Mouse (Mus musculus) kidney, embryonic 16.5 days (tissue): Measurements from ENCODE around the gene Olfr318. TPM values are rescaled to one million over a fixed set of nuclear protein-coding genes. Genes with fewer than 3 reads are reported as not detected.

Source experiments
- ATAC-seq: fragments of 200-750 bp; cut with Nextera tagmentation; 2 replicates; pipeline ENCODE4 v1.8.0; 2017; ENCODE audit warnings: moderate TSS enrichment; ENCODE audit not compliant: low FRiP score, low TSS enrichment
- H3K27ac ChIP-seq: fragments of 300-500 bp; sonication (generic); 2 replicates; pipeline ENCODE4 v1.5.1; 2014; ENCODE audit warnings: low read length
- H3K27me3 ChIP-seq: fragments of 300-500 bp; sonication (generic); 2 replicates; pipeline ENCODE4 v1.6.1; 2014; ENCODE audit warnings: low read length, control low read depth, mixed read lengths; ENCODE audit not compliant: insufficient read depth
- H3K36me3 ChIP-seq: fragments of 300-500 bp; sonication (generic); 2 replicates; pipeline ENCODE4 v1.6.1; 2014; ENCODE audit warnings: low read length, control low read depth, mixed read lengths; ENCODE audit not compliant: insufficient read depth
- H3K4me1 ChIP-seq: fragments of 300-500 bp; sonication (generic); 2 replicates; pipeline ENCODE4 v1.6.1; 2014; ENCODE audit warnings: low read length, control low read depth, mixed read lengths; ENCODE audit not compliant: insufficient read depth
- H3K4me2 ChIP-seq: fragments of 300-500 bp; sonication (generic); replicated peaks from 2 replicates; pipeline ENCODE4 v1.6.1; 2014; ENCODE audit warnings: low read depth, low read length
- H3K4me3 ChIP-seq: fragments of 300-500 bp; sonication (generic); 2 replicates; pipeline ENCODE4 v1.5.1; 2014; ENCODE audit warnings: mild to moderate bottlenecking, low read length
- H3K9ac ChIP-seq: fragments of 300-500 bp; sonication (generic); replicated peaks from 2 replicates; pipeline ENCODE4 v1.6.1; 2014; ENCODE audit warnings: low read length
- H3K9me3 ChIP-seq: fragments of 300-500 bp; sonication (generic); 2 replicates; pipeline ENCODE4 v1.6.1; 2016; ENCODE audit warnings: low read length, control low read depth
- WGBS: fragments of 180-500 bp; shearing (Covaris S2); extraction: QIAGEN DNeasy Blood & Tissue Kit; methylation state at CpG from one replicate; pipeline ENCODE4 v1.1.7; 2014; 5-methylcytosine and 5-hydroxymethylcytosine counted together
- polyA plus RNA-seq: library from polyadenylated mRNA; unstranded; fragments of >200 nt; fragmentation: Nextera tagmentation; extraction: Ambion mirVana; gene quantifications from 2 replicates; pipeline ENCODE4 v1.2.1, GENCODE M21; 2015

Olfr318 gene
- polyA plus RNA-seq, 1 experiment from 2014 or later: not detected

GRCm38 (mm10) chr11:58698862-58699261 lies 25.0 kb downstream of the Olfr318 start, which contains the start of gene Olfr319:
Gene Olfr319, plus strand, starts transcription at chr11:58699162.
- 89% methylated on average over 3 of the region's 3 CpGs for WGBS
- H3K9ac ChIP-seq: no peak within 1 kb of the TSS
- H3K9me3 ChIP-seq: peaks cover 8% of the 10 kb centered on the region
- ATAC-seq: no peak
- no peaks in the 10 kb centered on the region for H3K4me1 ChIP-seq
- H3K4me2 ChIP-seq: no peak within 1 kb of the TSS
- H3K27me3 ChIP-seq: no peaks in the 10 kb centered on the region
- no peak within 1 kb of the TSS for H3K4me3 ChIP-seq
- H3K27ac ChIP-seq: no peak within 1 kb of the TSS
- no peaks in the 10 kb centered on the region for H3K36me3 ChIP-seq

- ATAC-seq: no peak
- H3K36me3 ChIP-seq: no peaks in the 10 kb centered on the region
- H3K27ac ChIP-seq: no peak within 1 kb of the TSS
- H3K9me3 ChIP-seq: no peaks in the 10 kb centered on the region
- H3K4me3 ChIP-seq: no peak within 1 kb of the TSS
- 88% methylated on average over 1 of the region's 1 CpGs for WGBS
- no peak within 1 kb of the TSS for H3K9ac ChIP-seq
- no peaks in the 10 kb centered on the region for H3K27me3 ChIP-seq
- no peak within 1 kb of the TSS for H3K4me2 ChIP-seq
- H3K4me1 ChIP-seq: no peaks in the 10 kb centered on the region
These were observed 43.0 kb downstream of the Olfr318 start, which contains the start of gene Olfr320 for GRCm38 (mm10) chr11:58680799-58681198. Gene Olfr320, plus strand, starts transcription at chr11:58681099.

- no peak for ATAC-seq
- H3K4me2 ChIP-seq: no peak overlapping the region
- H3K9me3 ChIP-seq: no peaks in the 10 kb centered on the region
- H3K36me3 ChIP-seq: no peaks in the 10 kb centered on the region
- WGBS: 50% methylated on average over 4 of the region's 4 CpGs
- H3K9ac ChIP-seq: no peak overlapping the region
- H3K4me3 ChIP-seq: no peak overlapping the region
- H3K27me3 ChIP-seq: no peaks in the 10 kb centered on the region
- H3K27ac ChIP-seq: no peak overlapping the region
- no peaks in the 10 kb centered on the region for H3K4me1 ChIP-seq
These were observed 52.0 kb downstream of the Olfr318 start for GRCm38 (mm10) chr11:58671825-58672224.

- H3K4me3 ChIP-seq: no peak overlapping the region
- no peak for ATAC-seq
- H3K27ac ChIP-seq: no peak overlapping the region
- no peaks in the 10 kb centered on the region for H3K9me3 ChIP-seq
- H3K9ac ChIP-seq: no peak overlapping the region
- H3K4me1 ChIP-seq: no peaks in the 10 kb centered on the region
- no peaks in the 10 kb centered on the region for H3K36me3 ChIP-seq
- no peaks in the 10 kb centered on the region for H3K27me3 ChIP-seq
- no peak overlapping the region for H3K4me2 ChIP-seq
These were observed 54.6 kb downstream of the Olfr318 start for GRCm38 (mm10) chr11:58669252-58669651.

Other genes with a start within 250 kb of the Olfr318 start
- gene Olfr332, start 231.5 kb downstream of the Olfr318 start, polyA plus RNA-seq: not detected in 2 replicates
- not detected in 2 replicates for gene Olfr331, start 221.4 kb downstream of the Olfr318 start, polyA plus RNA-seq
- not detected in 2 replicates for gene Olfr330, start 189.2 kb downstream of the Olfr318 start, polyA plus RNA-seq
- gene Olfr329-ps, start 177.6 kb downstream of the Olfr318 start, polyA plus RNA-seq: not detected in 2 replicates
- gene Olfr328, start 168.4 kb downstream of the Olfr318 start, polyA plus RNA-seq: 0.14 TPM in 1 of 2 replicates, not detected in the other
- gene Olfr224, start 153.5 kb downstream of the Olfr318 start, polyA plus RNA-seq: not detected in 2 replicates
- gene Olfr325, start 146.3 kb downstream of the Olfr318 start, polyA plus RNA-seq: not detected in 2 replicates
- not detected in 2 replicates for gene Olfr324, start 128.9 kb downstream of the Olfr318 start, polyA plus RNA-seq
- not detected in 2 replicates for gene 2210407C18Rik, start 107.9 kb downstream of the Olfr318 start, polyA plus RNA-seq
- not detected in 2 replicates for gene Olfr323, start 93.5 kb downstream of the Olfr318 start, polyA plus RNA-seq
- gene Trim58, start 83.5 kb downstream of the Olfr318 start, polyA plus RNA-seq: 0.10 TPM in 1 of 2 replicates, not detected in the other
- 0.04 and 0.12 TPM in 2 replicates for gene Olfr322, start 65.2 kb downstream of the Olfr318 start, polyA plus RNA-seq
- gene Olfr320, start 42.9 kb downstream of the Olfr318 start, polyA plus RNA-seq: 0.05 TPM in 1 of 2 replicates, not detected in the other
- not detected in 2 replicates for gene Olfr319, start 24.9 kb downstream of the Olfr318 start, polyA plus RNA-seq
- not detected in 2 replicates for gene Olfr317, start 15.2 kb upstream of the Olfr318 start, polyA plus RNA-seq
- not detected in 2 replicates for gene Olfr316, start 28.7 kb upstream of the Olfr318 start, polyA plus RNA-seq
- gene Olfr315, start 49.2 kb upstream of the Olfr318 start, polyA plus RNA-seq: not detected in 2 replicates
- not detected in 2 replicates for gene Olfr314, start 58.9 kb upstream of the Olfr318 start, polyA plus RNA-seq
- 0.31 and 0.85 TPM in 2 replicates for gene Fam183b, start 77.9 kb upstream of the Olfr318 start, polyA plus RNA-seq
- gene Olfr313, start 91.0 kb upstream of the Olfr318 start, polyA plus RNA-seq: not detected in 2 replicates
- not detected in 2 replicates for gene Olfr312, start 105.2 kb upstream of the Olfr318 start, polyA plus RNA-seq
- gene Olfr311, start 115.2 kb upstream of the Olfr318 start, polyA plus RNA-seq: not detected in 2 replicates
- gene Gm12258, start 123.1 kb upstream of the Olfr318 start, polyA plus RNA-seq: 10.2 and 10.6 TPM in 2 replicates
- 9.1 and 9.4 TPM in 2 replicates for gene 2810021J22Rik, start 143.2 kb upstream of the Olfr318 start, polyA plus RNA-seq
- gene Zfp39, start 180.2 kb upstream of the Olfr318 start, polyA plus RNA-seq: 6.0 and 7.3 TPM in 2 replicates
- 0.10 TPM in 1 of 2 replicates, not detected in the other for gene Btnl10, start 193.9 kb upstream of the Olfr318 start, polyA plus RNA-seq
- gene Rnf187, start 214.9 kb upstream of the Olfr318 start, polyA plus RNA-seq: 217 and 219 TPM in 2 replicates
- 93.4 and 93.5 TPM in 2 replicates for gene Hist3h2ba, start 224.9 kb upstream of the Olfr318 start, polyA plus RNA-seq
- gene Hist3h2a, start 230.7 kb upstream of the Olfr318 start, polyA plus RNA-seq: 39.5 and 39.7 TPM in 2 replicates
- 0.42 and 0.64 TPM in 2 replicates for gene Trim17, start 230.7 kb upstream of the Olfr318 start, polyA plus RNA-seq